Mouse (Mus musculus): ENCODE data around the gene Pik3ip1. TPM values are rescaled to one million over a fixed set of nuclear protein-coding genes. Genes with fewer than 3 reads are reported as not detected.

Pik3ip1 gene
- polyA plus RNA-seq, 1 experiment = 17.0 TPM

DNA sequence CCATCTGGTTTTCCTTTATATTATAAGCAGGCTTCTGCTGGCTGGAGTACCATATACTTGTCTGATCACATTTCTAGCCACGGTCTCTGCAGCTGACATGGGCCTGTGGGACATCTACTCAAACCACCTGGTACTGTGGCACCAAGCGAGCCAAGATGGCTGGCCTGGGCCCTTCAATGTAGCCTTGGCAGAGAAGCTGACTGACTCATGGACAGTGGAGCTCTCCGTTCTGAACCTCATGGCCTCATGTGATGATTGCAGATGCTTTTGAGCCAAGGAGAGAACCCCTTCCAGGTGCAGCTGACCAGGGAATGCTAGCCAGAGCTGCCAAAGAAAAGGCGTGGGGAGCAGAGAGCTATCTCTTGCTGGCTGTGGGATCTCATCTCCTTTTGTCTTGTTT is 24.4 kb upstream of the Pik3ip1 start:
- DNase-seq (ENCODE audit: low read depth) = no peak
- no peak for TF ChIP-seq CTCF (IDR thresholded peaks at IDR 0.05; ENCODE audit: borderline replicate concordance, extremely low read depth, insufficient read depth, insufficient read length)
- TF ChIP-seq POLR2A (IDR thresholded peaks at IDR 0.05; ENCODE audit: borderline replicate concordance, extremely low read depth, insufficient read depth, insufficient read length, poor library complexity, severe bottlenecking) = no peak

DNA sequence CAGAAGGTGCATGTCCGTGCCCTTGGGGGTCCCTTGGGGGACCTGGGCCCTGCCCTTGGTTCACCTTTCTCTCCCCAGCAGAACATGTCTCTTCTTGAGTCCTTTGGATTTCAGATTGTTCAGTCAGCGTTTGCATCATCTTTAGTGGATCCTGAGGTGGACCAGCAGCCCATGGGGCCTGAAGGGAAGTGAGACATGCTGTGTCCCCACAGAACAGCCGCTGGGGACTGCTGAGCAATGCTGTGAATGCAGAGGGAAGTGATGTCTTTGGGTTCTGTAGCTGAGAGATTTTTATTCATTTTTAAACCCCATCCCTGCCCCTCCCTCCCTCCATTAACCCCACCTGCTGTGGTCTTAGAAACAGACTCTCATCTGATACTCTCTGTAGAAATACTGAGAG is 22.3 kb upstream of the Pik3ip1 start:
- TF ChIP-seq CTCF (IDR thresholded peaks at IDR 0.05; ENCODE audit: borderline replicate concordance, extremely low read depth, insufficient read depth, insufficient read length) = no peak
- no peak for TF ChIP-seq POLR2A (IDR thresholded peaks at IDR 0.05; ENCODE audit: borderline replicate concordance, extremely low read depth, insufficient read depth, insufficient read length, poor library complexity, severe bottlenecking)
- DNase-seq (ENCODE audit: low read depth) = no peak

DNA sequence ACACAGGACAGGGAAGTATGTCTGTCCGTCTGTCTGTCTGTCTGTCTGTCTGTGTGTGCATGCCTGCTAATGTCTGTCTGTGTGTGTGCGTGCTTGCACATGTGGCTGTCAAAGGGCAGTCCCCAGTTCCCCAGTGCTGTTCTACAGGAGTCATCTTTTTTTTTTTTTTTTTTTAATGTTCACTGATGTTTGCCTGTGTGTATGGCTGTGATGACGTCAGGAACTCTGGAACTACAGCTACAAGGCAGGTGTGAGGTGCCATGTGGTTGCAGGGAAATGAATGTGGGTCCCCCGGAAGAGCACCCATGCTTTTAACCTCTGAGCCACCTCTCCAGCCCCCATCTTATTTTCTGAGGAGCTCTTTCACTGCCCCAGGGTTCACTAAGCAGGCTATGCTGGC is 20.3 kb upstream of the Pik3ip1 start:
- TF ChIP-seq CTCF (IDR thresholded peaks at IDR 0.05; ENCODE audit: borderline replicate concordance, extremely low read depth, insufficient read depth, insufficient read length) = no peak
- no peak for TF ChIP-seq POLR2A (IDR thresholded peaks at IDR 0.05; ENCODE audit: borderline replicate concordance, extremely low read depth, insufficient read depth, insufficient read length, poor library complexity, severe bottlenecking)
- DNase-seq (ENCODE audit: low read depth) = no peak

DNA sequence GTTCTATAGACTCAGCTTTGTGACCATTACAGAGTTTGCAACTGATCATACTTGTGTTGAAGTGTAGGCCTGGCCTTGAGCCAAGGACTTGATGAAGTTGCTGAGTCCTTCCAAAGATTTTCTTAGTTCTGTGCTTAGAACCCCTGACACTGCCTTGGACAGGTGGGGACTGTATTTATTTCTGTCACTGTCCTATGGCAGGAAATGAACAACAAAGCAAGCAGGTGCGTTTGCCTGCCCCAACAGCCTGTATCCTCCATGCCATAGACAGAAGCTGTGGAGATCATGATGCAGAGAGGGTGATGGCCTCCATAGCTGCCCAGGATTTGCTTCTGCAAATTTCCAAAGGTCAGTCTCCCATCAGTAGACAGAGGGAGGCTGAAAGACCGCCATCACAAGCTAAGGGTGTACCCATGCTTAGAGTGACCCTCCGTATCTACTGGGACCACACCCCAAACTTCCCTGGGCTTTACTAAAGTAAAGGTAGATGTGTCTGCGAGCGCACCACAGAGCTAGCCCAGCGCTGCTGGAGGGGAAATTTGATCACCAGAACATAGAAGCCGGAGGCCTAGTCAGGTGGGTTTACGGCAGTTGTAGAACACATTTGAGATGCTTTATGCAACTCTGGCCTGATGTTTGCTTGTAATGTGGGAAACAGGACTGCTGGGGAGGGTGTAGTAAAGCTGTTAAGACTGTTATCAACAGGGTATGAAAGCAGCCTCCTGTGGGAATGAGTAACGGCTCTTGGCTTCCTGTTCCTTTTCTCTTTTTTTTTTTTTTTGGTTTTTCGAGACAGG is 19.2 kb upstream of the Pik3ip1 start:
- TF ChIP-seq CTCF (IDR thresholded peaks at IDR 0.05; ENCODE audit: borderline replicate concordance, extremely low read depth, insufficient read depth, insufficient read length) (no peak), POLR2A (IDR thresholded peaks at IDR 0.05; ENCODE audit: borderline replicate concordance, extremely low read depth, insufficient read depth, insufficient read length, poor library complexity, severe bottlenecking) (no peak)

DNA sequence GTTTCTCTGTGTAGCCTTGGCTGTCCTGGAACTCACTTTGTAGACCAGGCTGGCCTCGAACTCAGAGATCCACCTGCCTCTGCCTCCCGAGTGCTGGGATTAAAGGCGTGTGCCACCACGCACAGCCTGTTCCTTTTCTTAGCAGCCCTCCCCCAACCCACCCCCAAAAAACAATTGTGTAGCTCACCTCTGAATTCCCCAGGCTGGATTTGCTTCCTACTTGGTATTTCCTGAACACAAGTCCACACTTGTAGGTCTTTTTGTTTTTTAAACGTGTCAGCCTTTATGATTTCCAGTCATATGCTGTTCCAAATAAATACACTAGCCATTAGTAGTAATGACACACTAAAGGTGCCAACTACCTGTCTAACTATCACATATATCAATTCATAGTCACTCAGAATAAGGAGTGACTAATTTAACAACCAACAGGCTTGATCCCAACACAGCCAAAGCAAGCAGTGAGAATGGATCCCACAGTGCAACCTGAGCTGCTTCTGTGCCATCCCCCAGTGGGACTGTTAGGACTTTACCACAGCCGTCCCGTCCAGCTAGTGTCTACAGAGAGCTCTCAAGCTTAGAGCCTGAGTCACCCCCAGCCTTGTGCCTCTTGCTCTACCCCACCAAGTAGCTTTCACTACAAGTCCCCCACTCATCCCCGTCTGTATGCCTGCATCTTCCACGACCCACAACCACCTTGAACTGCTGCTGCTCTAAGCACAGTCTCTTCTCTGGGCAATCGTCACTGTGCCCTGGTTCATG is 18.4 kb upstream of the Pik3ip1 start:
- TF ChIP-seq POLR2A (IDR thresholded peaks at IDR 0.05; ENCODE audit: borderline replicate concordance, extremely low read depth, insufficient read depth, insufficient read length, poor library complexity, severe bottlenecking) = no peak
- no peak for DNase-seq (ENCODE audit: low read depth)

More for the DNA sequence above, 19.2 kb upstream of the Pik3ip1 start:
- DNase-seq (ENCODE audit: low read depth) = no peak

DNA sequence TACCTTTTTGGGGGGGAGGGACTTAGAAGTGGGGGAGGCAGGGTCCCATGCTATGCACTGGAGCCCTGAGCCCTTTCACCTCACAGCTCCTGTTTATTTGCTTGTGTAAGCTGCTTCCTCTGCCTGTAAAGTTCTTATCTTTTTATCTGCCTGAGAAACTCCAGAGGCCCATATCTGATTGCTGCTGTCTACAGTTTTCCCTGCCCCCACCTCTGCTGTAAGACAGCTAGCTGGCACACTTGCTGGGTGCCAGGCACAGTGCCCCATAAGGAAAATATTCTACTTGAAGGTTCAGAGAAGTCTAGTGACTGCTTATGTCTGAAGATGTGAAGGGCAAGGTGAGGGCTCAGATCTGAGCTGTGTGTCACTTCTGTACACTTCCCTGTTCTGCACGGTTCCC is 16.9 kb upstream of the Pik3ip1 start:
- no peak for DNase-seq (ENCODE audit: low read depth)
- TF ChIP-seq CTCF (IDR thresholded peaks at IDR 0.05; ENCODE audit: borderline replicate concordance, extremely low read depth, insufficient read depth, insufficient read length) = no peak
- no peak for TF ChIP-seq POLR2A (IDR thresholded peaks at IDR 0.05; ENCODE audit: borderline replicate concordance, extremely low read depth, insufficient read depth, insufficient read length, poor library complexity, severe bottlenecking)

DNA sequence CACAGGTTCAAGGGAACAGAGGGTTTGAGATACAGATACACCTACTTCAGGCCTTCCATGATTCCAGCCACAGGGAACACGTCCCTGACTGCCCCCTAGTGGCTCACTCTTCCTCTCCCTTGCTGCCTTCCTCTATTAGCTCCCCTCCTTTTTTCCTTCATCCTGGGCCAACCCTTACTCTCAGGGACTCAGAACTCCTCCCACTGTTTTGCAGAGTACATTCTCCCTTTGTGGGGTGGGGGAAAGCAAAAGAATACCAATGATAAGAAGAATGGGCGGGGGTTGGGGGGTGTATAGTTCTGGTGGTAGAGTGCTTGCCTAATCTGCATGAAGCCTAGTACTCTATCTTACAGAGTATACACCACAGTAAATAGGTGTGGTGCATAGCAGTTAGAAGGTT is 16.1 kb upstream of the Pik3ip1 start:
- DNase-seq (ENCODE audit: low read depth) = peak; percentile 70
- no peak for TF ChIP-seq POLR2A (IDR thresholded peaks at IDR 0.05; ENCODE audit: borderline replicate concordance, extremely low read depth, insufficient read depth, insufficient read length, poor library complexity, severe bottlenecking)
- TF ChIP-seq CTCF (IDR thresholded peaks at IDR 0.05; ENCODE audit: borderline replicate concordance, extremely low read depth, insufficient read depth, insufficient read length) = peak; percentile 67

DNA sequence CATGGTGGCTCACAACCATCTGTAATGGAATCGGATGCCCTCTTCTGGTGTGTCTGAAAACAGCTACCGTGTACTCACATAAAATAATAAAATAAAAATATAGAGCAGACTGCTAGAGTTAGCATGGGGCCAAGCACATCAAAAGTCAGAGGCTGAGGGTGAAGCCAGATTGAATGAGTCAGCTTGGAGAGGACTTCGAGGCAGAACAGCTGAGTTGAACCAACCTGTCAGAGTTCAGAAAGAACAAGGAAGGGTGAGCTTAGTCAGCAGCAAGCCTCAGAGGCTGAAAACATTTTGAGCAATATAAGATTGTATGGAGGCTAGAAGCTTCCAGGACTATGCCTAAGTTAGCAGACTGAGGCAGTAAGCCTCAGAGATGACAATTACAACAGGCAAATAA is 11.9 kb upstream of the Pik3ip1 start:
- TF ChIP-seq CTCF (IDR thresholded peaks at IDR 0.05; ENCODE audit: borderline replicate concordance, extremely low read depth, insufficient read depth, insufficient read length) = no peak
- no peak for TF ChIP-seq POLR2A (IDR thresholded peaks at IDR 0.05; ENCODE audit: borderline replicate concordance, extremely low read depth, insufficient read depth, insufficient read length, poor library complexity, severe bottlenecking)
- DNase-seq (ENCODE audit: low read depth) = no peak

DNA sequence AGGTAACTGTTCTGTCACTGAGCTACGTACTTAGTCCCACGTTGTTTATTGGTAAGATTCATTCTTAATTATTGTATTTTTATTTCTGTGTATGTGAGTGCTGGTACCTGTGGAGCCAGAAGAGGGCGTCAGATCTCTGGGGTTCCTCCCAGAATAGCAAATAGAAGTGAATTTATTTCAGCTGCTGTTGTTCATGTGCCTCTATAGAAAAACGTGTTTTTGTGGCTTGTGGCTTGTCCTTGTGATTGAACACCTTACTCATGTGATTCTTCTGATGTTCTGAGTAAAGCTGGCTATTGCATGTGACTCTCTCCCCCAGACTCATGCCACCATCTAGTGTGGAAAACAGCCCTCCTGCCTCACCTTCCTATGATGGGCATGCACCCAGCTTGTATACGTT is 1.9 kb upstream of the Pik3ip1 start:
- no peak for DNase-seq (ENCODE audit: low read depth)
- no peak for TF ChIP-seq POLR2A (IDR thresholded peaks at IDR 0.05; ENCODE audit: borderline replicate concordance, extremely low read depth, insufficient read depth, insufficient read length, poor library complexity, severe bottlenecking)
- no peak for TF ChIP-seq CTCF (IDR thresholded peaks at IDR 0.05; ENCODE audit: borderline replicate concordance, extremely low read depth, insufficient read depth, insufficient read length)

DNA sequence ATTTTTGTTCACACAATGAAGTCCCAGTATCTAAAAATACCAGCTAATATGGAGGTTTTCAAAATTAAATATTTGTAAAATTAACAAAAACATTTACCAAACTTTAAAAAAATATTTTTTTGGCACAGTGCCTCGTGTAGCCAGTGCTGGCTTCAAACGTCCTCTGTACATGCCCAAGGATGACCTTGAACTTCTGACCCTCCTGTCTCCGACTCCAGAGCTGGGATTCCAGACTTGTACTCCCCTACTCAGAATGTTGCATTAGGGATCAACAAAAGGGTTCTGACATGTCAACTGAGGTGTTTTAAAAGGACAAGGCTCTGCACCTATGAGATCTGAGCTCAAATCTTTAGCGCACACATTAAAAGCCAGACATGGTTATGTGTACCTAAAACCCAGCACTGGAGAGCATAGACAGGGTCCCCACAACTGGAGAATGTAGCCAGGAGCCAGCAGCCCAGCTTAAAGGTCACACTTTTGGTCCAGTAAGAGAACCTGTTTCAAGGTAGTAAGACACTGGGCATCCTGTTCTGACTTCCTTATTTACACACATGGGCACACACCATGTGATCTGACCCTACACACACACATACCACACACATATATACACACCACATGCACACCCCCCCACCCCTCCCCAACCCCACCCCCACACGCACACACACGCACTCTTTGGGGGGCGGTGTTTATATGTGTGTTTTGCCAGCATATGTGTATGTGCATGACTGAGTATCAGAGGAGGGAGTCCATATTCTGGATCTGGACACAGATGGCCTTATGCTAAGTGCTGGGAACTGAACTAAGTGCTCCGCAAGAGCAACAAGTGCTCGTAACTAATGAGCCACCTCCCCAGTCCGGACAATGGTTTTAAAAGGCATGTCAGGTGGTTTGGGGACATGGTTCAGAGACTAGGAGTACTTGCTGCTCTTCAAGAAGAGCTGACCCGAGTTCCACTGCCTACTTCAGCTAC is 1.1 kb upstream of the Pik3ip1 start:
- TF ChIP-seq CTCF (IDR thresholded peaks at IDR 0.05; ENCODE audit: borderline replicate concordance, extremely low read depth, insufficient read depth, insufficient read length) (no peak), POLR2A (IDR thresholded peaks at IDR 0.05; ENCODE audit: borderline replicate concordance, extremely low read depth, insufficient read depth, insufficient read length, poor library complexity, severe bottlenecking) (no peak)
- DNase-seq (ENCODE audit: low read depth) = no peak

DNA sequence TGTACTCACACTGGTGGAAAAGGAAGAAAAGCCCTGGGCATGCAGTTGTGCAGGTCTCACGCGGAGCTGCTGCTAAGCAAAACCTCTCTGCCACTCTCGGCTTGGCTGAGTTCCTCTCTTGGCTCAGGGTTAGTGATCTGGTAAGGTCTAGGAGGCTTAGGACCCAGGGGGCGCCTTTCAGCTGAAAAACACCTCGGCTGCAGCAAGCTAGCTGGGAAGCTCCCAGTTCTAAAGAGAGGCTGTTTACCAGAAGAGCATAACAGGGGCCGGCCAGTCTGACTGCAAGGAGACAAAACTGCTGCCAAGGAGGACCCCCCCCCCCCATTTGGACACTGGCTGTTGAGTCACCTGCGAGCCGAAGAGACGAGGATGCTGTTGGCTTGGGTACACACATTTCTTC is 365 bp downstream of the Pik3ip1 start:
- DNase-seq (ENCODE audit: low read depth) = peak; percentile 95
- TF ChIP-seq POLR2A (IDR thresholded peaks at IDR 0.05; ENCODE audit: borderline replicate concordance, extremely low read depth, insufficient read depth, insufficient read length, poor library complexity, severe bottlenecking) (no peak), CTCF (IDR thresholded peaks at IDR 0.05; ENCODE audit: borderline replicate concordance, extremely low read depth, insufficient read depth, insufficient read length) (peak; percentile 42; the same call in 1 of the 2 replicates)
